ENCODE assay signal across 17 mouse cellular contexts in the genomic region with DNA sequence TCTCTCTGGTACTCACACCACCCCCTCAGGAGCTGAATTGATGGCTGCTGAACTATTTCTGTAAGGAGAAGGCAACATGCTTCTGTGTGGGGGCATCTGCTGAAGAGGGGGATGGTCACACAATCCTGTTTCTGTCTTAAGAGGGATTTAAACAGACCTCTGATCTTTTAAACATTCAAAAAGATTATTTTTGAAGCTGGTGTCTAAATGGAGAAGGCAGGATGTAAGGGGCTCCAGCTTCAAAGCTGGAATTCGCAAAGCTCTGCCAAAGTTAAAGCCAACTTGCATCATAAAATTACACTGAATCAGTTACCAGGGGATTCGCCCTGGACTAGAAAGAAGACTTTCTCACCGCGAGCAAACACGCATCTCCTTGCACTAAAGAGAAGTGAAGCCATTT.
DNase-seq lines count a peak whose midpoint lies in the region; ATAC-seq and TF ChIP-seq lines count a peak whose summit lies in the region.
"Had no signal": no experiment of that assay in that cellular context is flagged by ENCODE, and none has a peak within 500 bp of the region (broad histone marks: within the 10 kb centered on the region; RNA-seq: fewer than 3 reads in every experiment).

No protein-coding gene starts in this region.

- no peaks in the 10 kb centered on the region for H3K27me3 ChIP-seq in midbrain, embryonic 16.5 days (ENCODE audit: control insufficient read depth, insufficient read depth, low read depth, low read length)
- H3K27me3 ChIP-seq in midbrain, embryonic 11.5 days (ENCODE audit: control insufficient read depth, insufficient read depth, low read length) = no peaks in the 10 kb centered on the region
- H3K27me3 ChIP-seq: embryonic facial prominence, embryonic 15.5 days; heart, embryonic 13.5 days; limb, embryonic 15.5 days; lung, embryonic 15.5 days had no signal

- H3K4me2 ChIP-seq in midbrain, embryonic 16.5 days (ENCODE audit: low read length) = no peak overlapping the region
- no peak overlapping the region for H3K4me2 ChIP-seq in midbrain, embryonic 11.5 days
- H3K4me2 ChIP-seq: embryonic facial prominence, embryonic 15.5 days; heart, embryonic 13.5 days; limb, embryonic 15.5 days; lung, embryonic 15.5 days had no signal

- 31% methylated on average over 5 of the region's 5 CpGs for WGBS in midbrain, embryonic 16.5 days
- WGBS in midbrain, embryonic 11.5 days = 64% methylated on average over 5 of the region's 5 CpGs

- H3K4me1 ChIP-seq in midbrain, embryonic 16.5 days (ENCODE audit: control insufficient read depth, insufficient read depth, low read length) = no peaks in the 10 kb centered on the region
- H3K4me1 ChIP-seq in midbrain, embryonic 11.5 days (ENCODE audit: control insufficient read depth, insufficient read depth, low read length) = no peaks in the 10 kb centered on the region
- H3K4me1 ChIP-seq: embryonic facial prominence, embryonic 15.5 days; heart, embryonic 13.5 days; hindbrain, embryonic 10.5 days; lung, embryonic 15.5 days had no signal

- peak in 1 of 2 experiments; percentile 25 for DNase-seq in layer of hippocampus, adult 2 months (ENCODE audit: low spot score in 2 of 2)
- DNase-seq in layer of hippocampus, postnatal 36 days = no peak
- DNase-seq in midbrain, embryonic 11.5 days (ENCODE audit: low spot score, missing footprints) = no peak
- DNase-seq in left cerebral cortex, adult 18-20 months (ENCODE audit: low spot score in 2 of 2) = peak; percentile 18 to 38
- DNase-seq in right cerebral cortex, postnatal 36 days (ENCODE audit: low spot score in 2 of 2) = peak; percentile 24 to 65
- DNase-seq in gastrocnemius, postnatal 4 days (ENCODE audit: low spot score in 2 of 2) = no peak
- no peak for DNase-seq in urinary bladder, postnatal 14 days (ENCODE audit: low spot score)
- DNase-seq: adrenal gland, postnatal 10 days; gastrocnemius, postnatal 25 days had no signal

- no peaks in the 10 kb centered on the region for H3K36me3 ChIP-seq in midbrain, embryonic 16.5 days (ENCODE audit: control insufficient read depth, insufficient read depth, low read length)
- H3K36me3 ChIP-seq in midbrain, embryonic 11.5 days (ENCODE audit: control insufficient read depth, insufficient read depth, low read length) = no peaks in the 10 kb centered on the region
- H3K36me3 ChIP-seq: embryonic facial prominence, embryonic 15.5 days; heart, embryonic 13.5 days; hindbrain, embryonic 10.5 days; limb, embryonic 15.5 days; lung, embryonic 15.5 days had no signal

- no peak for TF ChIP-seq CTCF in layer of hippocampus, adult 2 months (conservative IDR thresholded peaks at IDR 0.05)

- 0 out of 2 replicates have a peak overlapping the region, but pooled peaks have one; percentile 46 for H3K27ac ChIP-seq in layer of hippocampus, adult 2 months
- no peak overlapping the region for H3K27ac ChIP-seq in midbrain, embryonic 16.5 days (ENCODE audit: low read length)
- H3K27ac ChIP-seq in midbrain, embryonic 11.5 days (ENCODE audit: low read depth, low read length) = no peak overlapping the region
- H3K27ac ChIP-seq: embryonic facial prominence, embryonic 15.5 days; heart, embryonic 13.5 days; hindbrain, embryonic 10.5 days; limb, embryonic 15.5 days; lung, embryonic 15.5 days had no signal

- H3K9me3 ChIP-seq in midbrain, embryonic 16.5 days (replicated peaks; ENCODE audit: control insufficient read depth, low read length, poor library complexity, severe bottlenecking) = no peaks in the 10 kb centered on the region
- H3K9me3 ChIP-seq in midbrain, embryonic 11.5 days (ENCODE audit: control insufficient read depth, low read length) = no peaks in the 10 kb centered on the region
- H3K9me3 ChIP-seq: embryonic facial prominence, embryonic 15.5 days; heart, embryonic 13.5 days; hindbrain, embryonic 10.5 days; limb, embryonic 15.5 days; lung, embryonic 15.5 days had no signal

- ATAC-seq in midbrain, embryonic 16.5 days = 0 out of 2 replicates have a peak, but pooled peaks have one; percentile 45
- no peak for ATAC-seq in midbrain, embryonic 11.5 days (ENCODE audit: low FRiP score)
- ATAC-seq: forebrain, embryonic 14.5 days; inflammation-experienced regulatory T-cells, adult 6 months had no signal

- H3K4me3 ChIP-seq in layer of hippocampus, adult 2 months = no peak overlapping the region
- H3K4me3 ChIP-seq in midbrain, embryonic 16.5 days (ENCODE audit: low read depth, low read length) = no peak overlapping the region
- H3K4me3 ChIP-seq in midbrain, embryonic 11.5 days (ENCODE audit: low read depth, low read length) = no peak overlapping the region
- H3K4me3 ChIP-seq: embryonic facial prominence, embryonic 15.5 days; heart, embryonic 13.5 days; hindbrain, embryonic 10.5 days; limb, embryonic 15.5 days; lung, embryonic 15.5 days had no signal

- no peak overlapping the region for H3K9ac ChIP-seq in midbrain, embryonic 16.5 days (ENCODE audit: low read depth, low read length)
- H3K9ac ChIP-seq in midbrain, embryonic 11.5 days (ENCODE audit: low read length) = no peak overlapping the region
- H3K9ac ChIP-seq: embryonic facial prominence, embryonic 15.5 days; heart, embryonic 13.5 days; limb, embryonic 15.5 days; lung, embryonic 15.5 days had no signal

Comparison
In these comparisons a context has a peak if more than half of its experiments do, and no peak if none do; other contexts are left out.
1. DNase-seq: peak in left cerebral cortex, adult 18-20 months (2 of 2) and right cerebral cortex, postnatal 36 days (2 of 2); none in layer of hippocampus, postnatal 36 days (0 of 2), midbrain, embryonic 11.5 days (single experiment), gastrocnemius, postnatal 4 days (0 of 2) and urinary bladder, postnatal 14 days (single experiment).